Mouse (Mus musculus) heart, postnatal 0 days (tissue): ENCODE data around the gene Mfsd2b.

ENCODE experiments used
- CTCF ChIP-seq: IDR thresholded peaks from 2 replicates; pipeline ENCODE4 v1.5.1; 2016; ENCODE audit warnings: antibody characterized with exemption, control low read depth, low read depth
- EP300 ChIP-seq: IDR thresholded peaks from 2 replicates; pipeline ENCODE4 v1.6.1; 2016; ENCODE audit warnings: antibody characterized with exemption, low read depth

DNA sequence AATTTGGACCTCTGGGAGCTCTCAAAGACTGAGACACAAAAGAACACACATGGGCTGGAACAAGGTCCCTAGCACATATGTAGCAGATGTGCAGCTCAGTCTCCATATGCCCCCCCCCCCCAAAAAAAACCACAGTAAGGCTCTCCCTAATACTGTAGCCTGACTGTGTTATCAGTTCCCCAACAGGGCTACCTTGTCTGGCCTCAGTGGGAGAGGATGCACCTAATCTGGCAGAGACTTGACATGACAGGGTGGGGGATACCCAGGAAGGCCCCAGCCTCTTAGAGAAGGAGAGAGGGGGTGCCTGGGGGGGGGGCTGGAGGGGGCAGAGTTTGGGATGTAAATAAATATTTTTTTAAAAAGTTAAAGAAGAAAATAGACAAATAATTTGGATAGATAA, 14.6 kb upstream of the Mfsd2b start:
- TF ChIP-seq CTCF: no peak
- TF ChIP-seq EP300: no peak
